Mouse (Mus musculus): ENCODE measurements around the gene Pspn.

Gene Pspn

GRCm38 (mm10) chr17:56996506-56996905 is 3.3 kb downstream of the Pspn start:
- DNase-seq (ENCODE audit: low read depth, low spot score), result no peak

- no peak for DNase-seq (ENCODE audit: low read depth, low spot score)
Observed at GRCm38 (mm10) chr17:56995046-56995445, 4.8 kb downstream of the Pspn start.

GRCm38 (mm10) chr17:56990966-56991365 is 8.9 kb downstream of the Pspn start:
- DNase-seq (ENCODE audit: low read depth, low spot score), result no peak

DNA sequence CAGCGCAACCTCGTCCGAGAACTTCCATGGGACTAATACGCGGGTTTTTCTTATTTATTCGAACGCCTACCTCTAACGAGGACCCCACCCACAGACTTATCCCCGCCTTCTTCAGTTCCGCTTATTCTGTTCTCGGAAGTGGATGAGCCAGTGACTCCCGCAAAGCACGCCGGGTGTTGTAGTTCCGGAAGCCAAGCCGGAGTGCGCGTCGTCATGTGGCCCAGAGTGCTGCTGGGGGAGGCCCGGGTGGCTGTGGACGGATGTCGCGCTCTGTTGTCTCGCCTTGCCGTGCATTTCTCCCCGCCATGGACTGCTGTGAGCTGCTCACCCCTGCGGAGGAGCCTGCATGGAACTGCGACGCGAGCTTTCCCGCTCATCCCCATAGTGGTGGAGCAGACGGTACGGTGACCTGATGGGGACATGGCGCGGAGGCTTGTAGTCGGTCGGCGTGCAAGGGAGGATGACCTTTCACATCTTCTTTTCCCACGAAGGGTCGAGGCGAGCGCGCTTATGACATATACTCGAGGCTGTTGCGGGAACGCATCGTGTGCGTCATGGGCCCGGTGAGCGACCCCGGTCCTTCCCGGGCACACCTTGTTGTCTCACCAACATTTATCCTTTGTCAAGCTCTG is 9.6 kb downstream of the Pspn start, which contains the start of gene Clpp:
Gene Clpp, plus strand, starts transcription at position 191 of the 632 bp plus-strand sequence.
- DNase-seq (ENCODE audit: low read depth, low spot score), result peak; percentile 99

GRCm38 (mm10) chr17:56989467-56990114 is 10.2 kb downstream of the Pspn start:
- DNase-seq (ENCODE audit: low read depth, low spot score), result peak; percentile 96

GRCm38 (mm10) chr17:56988921-56989430 is 10.8 kb downstream of the Pspn start:
- DNase-seq (ENCODE audit: low read depth, low spot score), result no peak

- DNase-seq (ENCODE audit: low read depth, low spot score), result no peak
Observed at GRCm38 (mm10) chr17:56988441-56988840, 11.4 kb downstream of the Pspn start.

DNA sequence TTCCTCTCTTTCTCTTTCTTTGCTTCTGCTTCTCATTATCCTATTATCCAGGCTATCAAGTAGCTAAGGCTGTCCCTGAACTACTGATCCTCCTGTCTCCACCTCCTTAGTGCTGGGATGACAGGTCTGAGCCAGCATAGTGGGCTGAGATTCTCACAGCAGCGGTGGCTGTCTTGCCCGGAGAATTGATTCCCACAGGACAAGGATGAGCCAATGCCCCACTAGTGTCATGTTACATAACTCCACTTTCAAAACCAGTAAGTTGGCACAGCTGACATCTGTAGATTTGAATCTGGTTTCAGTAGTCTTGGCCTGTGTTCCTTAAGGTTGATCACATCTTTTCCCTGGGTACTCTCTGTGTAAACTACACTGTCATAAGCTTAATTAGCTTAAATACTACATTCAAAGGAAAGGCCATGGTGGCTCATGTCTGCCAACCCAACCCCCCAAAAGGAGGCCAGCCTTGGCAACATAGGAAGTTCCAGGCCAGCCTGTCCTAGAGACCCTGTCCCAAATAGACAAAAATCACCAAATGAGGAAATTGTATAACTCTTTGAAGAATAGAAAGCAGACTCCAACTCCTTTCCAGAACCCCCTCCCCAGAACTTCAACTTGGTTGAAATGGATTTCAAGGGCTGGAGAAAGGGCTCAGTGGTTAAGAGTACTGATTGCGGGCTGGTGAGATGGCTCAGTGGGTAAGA is 13.6 kb downstream of the Pspn start:
- DNase-seq (ENCODE audit: low read depth, low spot score), result no peak

- DNase-seq (ENCODE audit: low read depth, low spot score), result no peak
Observed at GRCm38 (mm10) chr17:56985656-56986055, 14.2 kb downstream of the Pspn start.

DNA sequence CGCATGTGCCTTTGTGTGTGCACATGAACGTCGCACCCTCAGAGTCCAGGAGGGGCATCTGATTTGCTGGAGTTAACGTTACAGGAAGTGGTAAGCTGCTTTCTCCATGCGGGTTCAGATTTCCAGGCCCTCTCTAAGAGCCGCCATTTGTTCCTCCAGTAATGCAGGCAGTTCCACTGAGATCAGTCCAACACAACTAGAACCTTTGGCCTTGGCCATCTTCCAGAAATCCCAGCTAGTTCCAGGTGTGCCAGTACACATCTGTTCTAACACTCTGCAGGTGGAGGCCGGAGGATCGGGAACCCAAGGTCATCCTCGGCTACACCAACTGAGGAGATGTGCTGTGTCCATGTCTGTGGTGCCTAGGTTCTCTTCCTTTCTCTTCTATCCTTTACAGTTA is 14.9 kb downstream of the Pspn start:
- DNase-seq (ENCODE audit: low read depth, low spot score), result no peak

DNA sequence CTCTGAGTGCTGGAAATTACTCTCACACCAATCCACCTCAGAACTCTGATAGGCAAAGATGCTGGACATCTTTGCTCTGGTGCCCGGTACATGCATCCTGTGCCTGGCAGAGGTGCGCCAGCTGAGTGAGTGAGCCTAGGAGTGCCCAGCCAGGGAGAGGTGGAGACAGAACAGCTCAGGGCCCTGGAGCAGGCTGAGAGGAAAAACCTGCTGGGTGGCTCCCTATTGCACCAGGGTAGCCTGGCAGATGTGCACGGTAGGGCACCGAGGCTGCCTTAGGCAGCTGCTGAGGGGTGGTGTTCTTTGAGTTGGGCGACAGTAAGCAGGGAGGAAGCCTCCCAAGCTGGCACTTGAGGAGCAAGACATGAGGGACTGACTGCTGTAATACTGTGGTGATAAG is 17.8 kb downstream of the Pspn start, which contains the start of gene Acer1:
Gene Acer1, minus strand, starts transcription at position 114 of the 400 bp plus-strand sequence.
- DNase-seq (ENCODE audit: low read depth, low spot score), result no peak

DNA sequence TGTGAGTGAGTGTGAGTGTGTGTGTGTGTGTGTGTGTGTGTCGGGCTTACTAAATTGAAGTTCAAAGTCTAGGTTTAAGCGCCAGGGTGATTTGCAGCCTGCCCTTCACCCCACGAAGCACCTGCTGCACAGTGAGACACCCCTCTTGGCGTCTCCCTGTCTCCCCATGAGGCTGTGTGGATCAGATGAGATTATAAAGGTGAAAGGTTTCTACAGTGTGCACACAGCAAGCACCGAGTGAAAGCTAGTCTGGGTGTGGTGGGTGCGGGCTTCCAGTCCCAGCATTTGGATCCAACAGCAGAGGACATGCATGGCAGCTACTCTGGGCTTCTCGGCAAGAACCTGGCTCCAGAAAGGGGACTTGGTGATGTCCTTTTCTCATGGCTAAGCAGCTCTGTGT is 18.8 kb downstream of the Pspn start:
- no peak for DNase-seq (ENCODE audit: low read depth, low spot score)

GRCm38 (mm10) chr17:56979524-56979923 is 20.3 kb downstream of the Pspn start:
- no peak for DNase-seq (ENCODE audit: low read depth, low spot score)

- DNase-seq (ENCODE audit: low read depth, low spot score), result no peak
Observed at GRCm38 (mm10) chr17:56976531-56977390, 23.1 kb downstream of the Pspn start.

GRCm38 (mm10) chr17:56975391-56975790 is 24.4 kb downstream of the Pspn start:
- no peak for DNase-seq (ENCODE audit: low read depth, low spot score)

DNA sequence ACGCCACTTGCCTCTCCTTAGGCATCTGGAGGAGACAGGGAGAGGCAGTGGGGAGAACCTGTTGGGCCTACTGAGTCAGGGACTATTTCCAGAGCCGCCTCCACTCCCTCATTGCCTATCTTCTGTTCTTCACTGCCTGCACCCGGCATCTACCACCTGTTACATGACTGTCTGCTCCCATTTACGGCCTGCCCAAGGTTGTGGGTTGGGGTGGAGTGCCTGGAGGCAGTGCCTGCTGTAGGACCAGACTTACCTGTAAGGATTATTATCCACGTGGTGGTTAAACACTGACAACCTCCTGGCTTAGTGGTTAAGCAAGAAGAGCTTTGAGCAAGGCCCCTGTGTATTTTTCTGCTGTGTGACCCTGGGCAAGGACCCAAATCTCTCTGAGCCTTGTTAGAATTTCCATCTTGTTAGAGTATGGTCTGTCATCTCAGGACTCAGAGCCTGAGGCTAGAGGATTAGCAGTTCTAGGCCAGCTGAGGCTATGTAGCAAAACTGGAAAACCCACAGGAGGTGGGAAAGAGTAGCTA is 25.0 kb downstream of the Pspn start:
- peak; percentile 34 for DNase-seq (ENCODE audit: low read depth, low spot score)

DNA sequence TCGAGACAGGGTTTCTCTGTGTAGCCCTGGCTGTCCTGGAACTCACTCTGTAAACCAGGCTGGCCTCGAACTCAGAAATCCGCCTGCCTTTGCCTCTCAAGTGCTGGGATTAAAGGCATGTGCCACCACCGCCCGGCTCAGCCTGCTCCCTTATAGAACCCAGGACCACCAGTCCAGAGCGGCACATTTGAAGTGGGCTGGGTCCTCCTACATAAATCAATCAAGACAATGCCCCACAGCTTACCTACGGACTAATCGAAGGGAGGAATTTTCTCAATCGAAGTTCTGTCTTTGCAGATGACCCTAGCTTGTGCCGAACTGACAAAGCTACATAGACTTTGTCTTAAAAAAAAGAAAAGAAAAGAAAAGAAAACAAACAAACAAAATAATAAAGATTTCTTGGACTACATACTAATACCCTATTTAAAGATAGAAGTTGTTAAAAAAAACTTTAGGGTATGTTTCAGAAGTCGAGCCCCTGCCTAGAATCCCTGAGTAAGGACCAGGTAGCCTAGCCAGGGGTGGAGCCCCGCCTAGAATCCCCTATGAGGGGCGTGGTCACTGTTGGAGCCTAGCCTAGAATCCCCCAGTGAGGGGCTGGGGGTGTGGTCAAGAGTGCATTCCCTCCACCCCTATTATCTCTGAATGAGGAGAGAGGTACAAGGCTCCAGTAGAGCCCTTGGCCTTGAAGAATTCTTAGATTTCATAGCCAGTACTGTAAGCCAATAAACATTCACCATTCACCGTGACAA is 25.7 kb downstream of the Pspn start:
- DNase-seq (ENCODE audit: low read depth, low spot score), result no peak

DNA sequence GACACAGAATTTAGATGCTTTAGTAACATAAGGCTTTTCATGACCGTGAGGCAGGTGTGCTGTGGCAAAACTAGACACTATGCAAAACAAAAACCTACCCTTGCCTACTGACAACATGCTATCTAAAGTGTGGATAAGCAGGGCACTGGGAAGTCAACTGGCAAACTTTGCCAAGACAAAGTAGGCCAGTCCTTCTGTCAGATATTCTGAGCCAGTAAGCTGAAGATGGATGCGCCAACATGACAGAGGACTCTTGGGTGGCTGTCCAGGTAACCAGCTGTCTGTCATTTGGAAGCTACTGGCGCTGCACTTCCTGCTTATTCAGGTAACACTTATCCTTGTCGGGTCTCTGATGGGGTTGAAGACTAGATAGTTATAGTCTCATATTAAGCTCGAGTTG is 29.7 kb downstream of the Pspn start:
- peak; percentile 13 for DNase-seq (ENCODE audit: low read depth, low spot score)

GRCm38 (mm10) chr17:56969321-56969720 is 30.5 kb downstream of the Pspn start:
- no peak for DNase-seq (ENCODE audit: low read depth, low spot score)

DNA sequence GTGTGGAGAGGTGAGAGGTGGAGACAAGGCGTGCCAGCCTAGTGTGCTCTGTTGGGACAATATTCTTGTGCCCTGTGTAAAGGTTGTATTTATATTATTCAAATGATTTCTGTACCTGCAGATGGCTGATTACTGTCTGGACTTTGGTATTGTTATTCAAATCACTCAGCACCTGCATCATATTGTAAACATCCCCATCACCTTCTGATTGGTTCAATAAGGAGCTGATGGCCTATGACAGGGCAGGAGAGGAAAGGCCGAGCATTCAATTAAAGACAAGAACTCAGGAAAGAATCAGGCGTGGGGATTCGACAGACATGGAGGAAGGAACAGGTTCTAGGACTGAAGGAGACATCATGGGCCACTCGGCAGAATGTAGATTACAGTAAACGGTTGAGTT is 36.2 kb downstream of the Pspn start:
- no peak for DNase-seq (ENCODE audit: low read depth, low spot score)

All from brain, adult 2 months (tissue).